Comparison of ENCODE assay signal across 9 mouse cellular contexts in the genomic region with DNA sequence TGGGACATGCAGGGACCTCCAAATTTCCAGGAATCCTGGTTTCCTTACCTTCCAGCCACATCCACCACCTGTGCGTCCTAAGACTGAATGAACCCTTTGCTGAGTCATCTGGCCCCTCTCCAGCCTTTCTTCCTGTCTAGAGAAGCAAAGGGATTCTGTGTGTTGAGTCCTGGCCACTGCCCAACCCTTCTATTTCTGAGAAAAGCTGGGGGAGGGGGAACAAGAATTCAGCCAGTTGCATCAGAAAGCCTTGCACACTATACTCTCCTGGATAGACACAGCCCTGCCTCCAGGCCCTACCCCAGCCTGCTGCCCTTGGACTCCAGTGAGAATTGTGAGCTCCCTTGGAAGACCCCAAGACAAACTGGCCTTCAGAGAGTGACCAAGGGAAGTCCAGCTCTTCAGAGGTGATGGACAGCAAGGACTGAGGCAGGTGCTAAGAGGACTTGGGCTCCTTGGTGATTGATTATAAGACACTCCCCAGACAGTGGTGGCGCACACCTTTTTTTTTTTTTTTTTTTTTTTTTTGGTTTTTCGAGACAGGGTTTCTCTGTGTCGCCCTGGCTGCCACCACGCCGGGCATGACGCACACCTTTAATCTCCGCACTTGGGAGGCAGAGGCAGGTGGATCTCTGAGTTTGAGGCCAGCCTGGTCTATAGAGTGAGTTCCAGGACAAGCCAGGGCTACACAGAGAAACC. TPM values are rescaled to one million over a fixed set of nuclear protein-coding genes. Genes with fewer than 3 reads are reported as not detected.
DNase-seq lines count a peak whose midpoint lies in the region; ATAC-seq lines count a peak whose summit lies in the region.
"Had no signal": no experiment of that assay in that cellular context is flagged by ENCODE, and none has a peak within 500 bp of the region (broad histone marks: within the 10 kb centered on the region; RNA-seq: fewer than 3 reads in every experiment).

No protein-coding gene starts in this region.

- DNase-seq in urinary bladder, postnatal 25 days (ENCODE audit: low spot score), result peak; percentile 28
- DNase-seq in urinary bladder, postnatal 4 days (ENCODE audit: low spot score in 2 of 2), result no peak
- peak; percentile 47 to 64 for DNase-seq in lung, postnatal 4 days
- no peak for DNase-seq in spleen, adult 12 weeks (ENCODE audit: low spot score)
- no peak for DNase-seq in urinary bladder, adult 18-20 months (ENCODE audit: low spot score in 2 of 2)
- DNase-seq in cerebellum, postnatal 4 days (ENCODE audit: low spot score in 2 of 2), result no peak

- H3K27ac ChIP-seq in kidney, embryonic 15.5 days, result no peak overlapping the region
- H3K27ac ChIP-seq: liver, embryonic 14.5 days had no signal

- no peak overlapping the region for H3K4me2 ChIP-seq in kidney, embryonic 15.5 days

- H3K4me1 ChIP-seq in kidney, embryonic 15.5 days, result peaks cover 21% of the 10 kb centered on the region; the same call in 1 of the 2 replicates

- no peaks in the 10 kb centered on the region for H3K9me3 ChIP-seq in kidney, embryonic 15.5 days (replicated peaks)

- no peak overlapping the region for H3K9ac ChIP-seq in kidney, embryonic 15.5 days
- H3K9ac ChIP-seq: liver, embryonic 14.5 days had no signal

- peak; percentile 57 for ATAC-seq in granulocyte monocyte progenitor cell, adult 5-6 weeks (replicated peaks; ENCODE audit: poor library complexity, severe bottlenecking)
- peak; percentile 43; the same call in 1 of the 2 replicates for ATAC-seq in kidney, embryonic 15.5 days (replicated peaks; ENCODE audit: low FRiP score)

- H3K27me3 ChIP-seq in kidney, embryonic 15.5 days, result no peaks in the 10 kb centered on the region; the same call in 1 of the 2 replicates

- 86% methylated on average over 8 of the region's 8 CpGs for WGBS in kidney, embryonic 15.5 days

- H3K36me3 ChIP-seq in kidney, embryonic 15.5 days, result no peaks in the 10 kb centered on the region

- no peak overlapping the region for H3K4me3 ChIP-seq in kidney, embryonic 15.5 days (replicated peaks)

RNA-seq across cellular contexts. Expression of a gene that starts 6.2 kb away (rescaled TPM):
- total RNA-seq in granulocyte monocyte progenitor cell, adult 5-6 weeks (2014; fragmentation: Nextera tagmentation), result not detected in 2 replicates
- total RNA-seq in granulocyte monocyte progenitor cell, adult 5-6 weeks (2017), result not detected in 2 replicates
- polyA plus RNA-seq in kidney, embryonic 15.5 days (2015; fragmentation: Nextera tagmentation; extraction: Ambion mirVana), result 1.1 and 1.9 TPM in 2 replicates

RNA-seq across cellular contexts. Expression of a gene that starts 17.5 kb away (rescaled TPM):
- total RNA-seq in granulocyte monocyte progenitor cell, adult 5-6 weeks (2014; fragmentation: Nextera tagmentation), result 109 and 119 TPM in 2 replicates
- 64.2 and 64.5 TPM in 2 replicates for total RNA-seq in granulocyte monocyte progenitor cell, adult 5-6 weeks (2017)
- 79.0 and 88.7 TPM in 2 replicates for polyA plus RNA-seq in kidney, embryonic 15.5 days (2015; fragmentation: Nextera tagmentation; extraction: Ambion mirVana)

RNA-seq across cellular contexts. Expression of a gene that starts 26.4 kb away (rescaled TPM):
- total RNA-seq in granulocyte monocyte progenitor cell, adult 5-6 weeks (2014; fragmentation: Nextera tagmentation), result not detected in 2 replicates
- total RNA-seq in granulocyte monocyte progenitor cell, adult 5-6 weeks (2017), result not detected in 2 replicates
- polyA plus RNA-seq in kidney, embryonic 15.5 days (2015; fragmentation: Nextera tagmentation; extraction: Ambion mirVana), result 1.1 and 2.2 TPM in 2 replicates
- polyA plus RNA-seq: liver, embryonic 14.5 days had no signal

RNA-seq across cellular contexts. Expression of a gene that starts 47.9 kb away (rescaled TPM):
- 8.6 and 10.5 TPM in 2 replicates for total RNA-seq in granulocyte monocyte progenitor cell, adult 5-6 weeks (2014; fragmentation: Nextera tagmentation)
- total RNA-seq in granulocyte monocyte progenitor cell, adult 5-6 weeks (2017), result 1.5 and 2.4 TPM in 2 replicates
- polyA plus RNA-seq in kidney, embryonic 15.5 days (2015; fragmentation: Nextera tagmentation; extraction: Ambion mirVana), result 10.6 and 12.2 TPM in 2 replicates

RNA-seq across cellular contexts. Expression of a gene that starts 56.4 kb away (rescaled TPM):
- 26.4 and 28.7 TPM in 2 replicates for total RNA-seq in granulocyte monocyte progenitor cell, adult 5-6 weeks (2014; fragmentation: Nextera tagmentation)
- 18.6 and 18.8 TPM in 2 replicates for total RNA-seq in granulocyte monocyte progenitor cell, adult 5-6 weeks (2017)
- 39.5 and 39.7 TPM in 2 replicates for polyA plus RNA-seq in kidney, embryonic 15.5 days (2015; fragmentation: Nextera tagmentation; extraction: Ambion mirVana)

Comparison
In these comparisons a context has a peak if more than half of its experiments do, and no peak if none do; other contexts are left out.
1. DNase-seq: peak in urinary bladder, postnatal 25 days (single experiment) and lung, postnatal 4 days (2 of 2); none in urinary bladder, postnatal 4 days (0 of 2), spleen, adult 12 weeks (single experiment), urinary bladder, adult 18-20 months (0 of 2) and cerebellum, postnatal 4 days (0 of 2).